Mouse (Mus musculus) limb, embryonic 13.5 days (tissue): ENCODE measurements at regions not wholly inside any gene's neighbourhood (a gene's known extent, or its start where the extent isn't known, plus 50 kb on each side); places are given as distances from the start of the nearest gene placed in this dataset.

ENCODE experiments used
- ATAC-seq: fragments of 200-750 bp; cut with Nextera tagmentation; 2 replicates; pipeline ENCODE4 v1.8.0; 2017; ENCODE audit warnings: low read depth, moderate number of reproducible peaks, moderate TSS enrichment; ENCODE audit not compliant: low FRiP score
- H3K27ac ChIP-seq: fragments of 300-500 bp; sonication (generic); 2 replicates; pipeline ENCODE4 v1.5.1; 2015; ENCODE audit warnings: inconsistent platforms, mild to moderate bottlenecking, moderate library complexity
- H3K27me3 ChIP-seq: fragments of 300-500 bp; sonication (generic); 2 replicates; pipeline ENCODE4 v1.6.1; 2015; ENCODE audit warnings: mild to moderate bottlenecking, inconsistent platforms
- H3K36me3 ChIP-seq: fragments of 300-500 bp; sonication (generic); 2 replicates; pipeline ENCODE4 v1.6.1; 2015; ENCODE audit warnings: inconsistent platforms, mild to moderate bottlenecking, moderate library complexity
- H3K4me1 ChIP-seq: fragments of 300-500 bp; sonication (generic); 2 replicates; pipeline ENCODE4 v1.6.1; 2015; ENCODE audit warnings: inconsistent platforms
- H3K4me2 ChIP-seq: fragments of 300-500 bp; sonication (generic); replicated peaks from 2 replicates; pipeline ENCODE4 v1.6.1; 2015; ENCODE audit warnings: inconsistent platforms, mild to moderate bottlenecking, moderate library complexity
- H3K4me3 ChIP-seq: fragments of 300-500 bp; sonication (generic); 2 replicates; pipeline ENCODE4 v1.5.1; 2015; ENCODE audit warnings: moderate library complexity, mild to moderate bottlenecking, inconsistent platforms
- H3K9ac ChIP-seq: fragments of 300-500 bp; sonication (generic); 2 replicates; pipeline ENCODE4 v1.6.1; 2015; ENCODE audit warnings: mild to moderate bottlenecking, inconsistent platforms
- H3K9me3 ChIP-seq: fragments of 300-500 bp; sonication (generic); 2 replicates; pipeline ENCODE4 v1.6.1; 2016; ENCODE audit warnings: inconsistent platforms
- WGBS: fragments of 180-500 bp; shearing (Covaris S2); methylation state at CpG from one replicate; pipeline ENCODE4 v1.1.7; 2015; 5-methylcytosine and 5-hydroxymethylcytosine counted together

DNA sequence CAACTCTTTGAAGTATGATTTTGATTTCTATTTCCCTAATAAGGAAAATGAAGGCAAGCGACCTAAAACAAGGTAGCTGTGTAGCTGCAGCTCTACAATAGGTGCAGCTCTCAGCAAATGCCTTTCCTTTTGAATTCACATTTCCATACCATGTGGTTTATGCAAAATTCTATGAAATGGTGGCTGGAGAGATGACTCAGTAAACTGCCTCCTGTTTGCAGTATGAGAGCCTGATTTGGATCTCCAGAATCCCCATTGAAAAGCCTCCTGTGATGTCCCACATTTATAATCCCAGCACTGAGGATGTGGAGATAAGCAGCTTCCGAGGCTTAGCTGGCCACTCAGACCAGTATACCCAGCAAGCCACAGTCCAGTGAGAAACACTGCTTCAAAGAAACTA, 59.6 kb downstream of the Npy1r start:
- Histone ChIP-seq H3K9ac (no peak overlapping the region), H3K27ac (no peak overlapping the region), H3K27me3 (no peaks in the 10 kb centered on the region), H3K9me3 (no peaks in the 10 kb centered on the region), H3K4me3 (no peak overlapping the region), H3K4me2 (no peak overlapping the region), H3K4me1 (no peaks in the 10 kb centered on the region), H3K36me3 (no peaks in the 10 kb centered on the region)
- ATAC-seq: no peak
- 85% methylated on average over 2 of the region's 2 CpGs for WGBS

DNA sequence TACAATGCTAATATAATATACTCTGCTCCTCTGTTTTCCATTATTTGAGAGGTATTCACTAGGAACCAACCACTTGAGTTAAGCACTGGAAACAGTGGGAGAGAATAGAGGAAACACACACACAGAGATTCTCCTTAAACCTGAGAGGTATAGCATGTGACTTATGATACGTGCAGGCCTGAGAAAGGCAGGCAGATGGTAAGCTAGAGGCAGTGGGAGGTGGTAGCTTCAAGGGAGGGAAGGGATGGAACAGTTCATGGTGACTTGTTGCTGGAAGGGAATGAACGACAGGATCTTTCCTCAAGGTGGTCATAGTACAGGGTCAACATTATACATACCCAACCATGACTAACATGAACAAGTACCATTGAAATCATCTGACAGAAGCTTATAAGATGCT, 60.8 kb downstream of the Npy1r start:
- H3K9me3 ChIP-seq: no peaks in the 10 kb centered on the region
- no peak for ATAC-seq
- no peaks in the 10 kb centered on the region for H3K4me1 ChIP-seq
- no peaks in the 10 kb centered on the region for H3K27me3 ChIP-seq
- no peak overlapping the region for H3K4me3 ChIP-seq
- 90% methylated on average over 2 of the region's 2 CpGs for WGBS
- no peak overlapping the region for H3K4me2 ChIP-seq
- H3K36me3 ChIP-seq: no peaks in the 10 kb centered on the region
- no peak overlapping the region for H3K27ac ChIP-seq
- no peak overlapping the region for H3K9ac ChIP-seq

DNA sequence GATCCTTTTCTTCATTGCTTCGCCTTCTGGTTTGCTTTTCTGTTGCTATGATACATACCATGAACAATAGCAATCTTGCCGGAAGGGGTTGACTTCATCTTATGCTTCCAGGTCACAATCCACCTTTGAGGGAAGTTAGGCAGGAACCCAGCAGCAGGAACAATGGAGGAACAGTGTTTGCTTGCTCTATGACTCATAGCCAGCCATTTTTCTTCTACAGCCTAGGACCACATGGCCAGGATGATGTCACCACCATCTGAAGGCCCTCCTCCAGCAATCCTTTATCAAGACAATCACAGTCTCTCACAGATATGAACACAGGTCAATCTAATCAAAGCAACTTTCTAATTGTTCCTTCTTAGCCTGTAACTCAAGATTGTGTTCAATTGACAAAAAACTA, 61.5 kb downstream of the Npy1r start:
- H3K36me3 ChIP-seq: no peaks in the 10 kb centered on the region
- no peak for ATAC-seq

DNA sequence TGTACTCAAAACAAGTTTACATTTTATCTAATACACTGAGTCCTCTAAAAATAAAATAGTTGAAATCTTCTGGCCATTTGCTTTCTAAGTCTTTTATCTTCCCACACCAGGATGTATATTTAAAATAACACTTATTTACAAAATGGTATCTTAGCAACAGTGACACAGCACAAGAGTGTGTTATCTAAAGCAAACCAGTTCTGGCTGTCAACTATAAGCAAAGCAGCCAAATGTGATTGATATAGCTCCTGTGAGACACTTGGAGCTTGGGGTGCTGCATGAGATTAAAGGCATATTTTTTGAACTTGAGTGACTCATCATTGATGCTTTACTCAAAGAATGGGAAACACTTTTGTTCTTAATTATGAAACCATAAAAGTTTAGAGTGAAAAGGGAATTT, 62.7 kb downstream of the Npy1r start:
- no peak for ATAC-seq
- Histone ChIP-seq H3K36me3 (no peaks in the 10 kb centered on the region), H3K4me1 (no peaks in the 10 kb centered on the region), H3K27me3 (no peaks in the 10 kb centered on the region), H3K4me2 (no peak overlapping the region), H3K4me3 (no peak overlapping the region), H3K9ac (no peak overlapping the region), H3K27ac (no peak overlapping the region), H3K9me3 (no peaks in the 10 kb centered on the region)

More for the DNA sequence above, 61.5 kb downstream of the Npy1r start:
- Histone ChIP-seq H3K9ac (no peak overlapping the region), H3K9me3 (no peaks in the 10 kb centered on the region), H3K27me3 (no peaks in the 10 kb centered on the region), H3K27ac (no peak overlapping the region), H3K4me1 (no peaks in the 10 kb centered on the region), H3K4me3 (no peak overlapping the region), H3K4me2 (no peak overlapping the region)
- 92% methylated on average over 2 of the region's 2 CpGs for WGBS

DNA sequence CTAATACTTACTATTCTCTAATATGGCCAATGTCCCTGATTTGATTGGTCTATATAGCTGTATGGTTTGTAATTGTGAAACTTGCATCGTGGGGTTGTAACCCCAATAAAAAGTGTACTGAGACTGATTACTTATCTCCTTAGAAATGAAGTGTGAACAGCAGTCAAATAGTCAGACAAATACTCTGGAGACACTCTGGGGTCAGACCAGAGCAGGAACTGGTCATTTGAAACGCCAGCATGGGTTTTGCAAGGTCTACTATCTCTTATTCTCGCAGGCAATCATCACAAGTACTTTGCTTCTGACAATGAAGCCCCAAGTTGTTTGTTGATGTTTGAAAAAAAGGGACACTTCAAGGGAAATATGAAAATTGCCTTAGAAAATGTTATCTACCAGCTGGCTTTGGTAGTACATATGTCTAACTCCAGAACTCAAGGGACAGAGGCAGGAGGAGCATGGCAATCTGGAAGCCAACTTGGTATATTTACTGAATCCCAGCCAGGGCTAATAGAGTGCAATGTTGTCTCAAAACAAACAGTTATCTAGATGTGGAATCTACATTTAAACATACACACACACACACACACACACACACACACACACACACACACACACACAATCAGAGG, 64.1 kb downstream of the Npy1r start:
- Histone ChIP-seq H3K36me3 (no peaks in the 10 kb centered on the region), H3K9me3 (no peaks in the 10 kb centered on the region), H3K27ac (no peak overlapping the region), H3K4me1 (0 out of 2 replicates have a peak, but pooled peaks cover 3% of the 10 kb centered on the region), H3K27me3 (no peaks in the 10 kb centered on the region), H3K9ac (no peak overlapping the region), H3K4me3 (no peak overlapping the region), H3K4me2 (no peak overlapping the region)
- WGBS: 68% methylated on average over 3 of the region's 3 CpGs
- ATAC-seq: no peak

DNA sequence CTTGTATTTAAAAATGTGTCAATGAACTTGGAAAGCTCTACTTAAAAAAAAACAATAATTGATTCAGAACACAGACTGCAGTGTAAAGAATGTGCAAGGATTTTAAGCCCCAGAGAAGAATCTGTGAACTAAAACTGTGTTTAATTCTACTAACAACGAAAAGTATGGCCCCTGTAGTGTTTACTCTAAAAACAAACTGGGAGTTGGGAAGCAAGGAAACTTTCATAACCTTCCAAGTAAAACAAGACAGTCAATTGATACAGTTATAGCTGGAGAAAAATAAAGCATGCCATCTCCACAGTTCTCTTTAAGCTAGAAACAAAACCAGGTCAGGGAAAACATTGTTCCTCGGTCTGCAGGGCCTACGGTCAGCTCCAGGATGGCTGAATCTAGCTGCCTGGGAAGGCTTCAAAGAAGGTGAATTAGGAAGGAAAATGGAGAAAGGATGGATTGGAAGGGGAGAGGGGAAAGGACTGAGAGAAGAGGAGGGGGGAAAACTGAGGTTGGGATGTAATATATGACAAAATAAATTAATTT, 68.1 kb downstream of the Npy1r start:
- ATAC-seq: no peak
- no peaks in the 10 kb centered on the region for H3K36me3 ChIP-seq
- no peaks in the 10 kb centered on the region for H3K9me3 ChIP-seq
- peaks cover 8% of the 10 kb centered on the region; the same call in 1 of the 2 replicates for H3K4me1 ChIP-seq
- H3K27me3 ChIP-seq: no peaks in the 10 kb centered on the region
- 41% methylated on average over 3 of the region's 3 CpGs for WGBS
- no peak overlapping the region for H3K27ac ChIP-seq
- no peak overlapping the region for H3K4me2 ChIP-seq
- no peak overlapping the region for H3K4me3 ChIP-seq
- H3K9ac ChIP-seq: no peak overlapping the region

DNA sequence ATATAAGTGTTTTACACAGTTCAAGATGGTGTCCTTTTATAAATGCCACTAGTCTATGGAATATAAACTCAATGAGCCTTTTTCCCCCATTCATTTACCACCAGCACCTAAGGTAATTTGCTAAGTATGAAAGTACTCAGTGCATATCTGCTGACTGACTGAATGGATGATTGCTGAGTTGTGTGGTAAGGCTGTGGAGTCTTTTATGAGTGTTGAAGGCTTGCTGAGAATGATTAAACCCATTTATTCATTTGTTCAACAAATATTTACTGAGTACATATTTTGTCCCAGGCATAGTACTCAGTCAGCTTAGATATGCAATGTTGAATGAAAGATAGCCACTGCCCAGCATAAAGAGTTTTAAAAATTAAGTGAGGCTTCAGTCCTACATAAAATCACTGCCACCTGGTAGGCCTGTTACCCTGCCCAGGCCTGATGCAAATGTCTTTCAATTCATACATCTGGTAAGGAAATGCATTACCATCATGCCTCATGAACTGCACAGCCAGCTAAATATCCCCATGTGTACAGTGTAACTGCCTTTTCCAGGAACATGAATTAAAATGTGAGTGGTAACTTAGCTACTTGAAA, 71.5 kb downstream of the Npy1r start:
- no peaks in the 10 kb centered on the region for H3K9me3 ChIP-seq
- H3K4me1 ChIP-seq: peaks cover 8% of the 10 kb centered on the region; the same call in 1 of the 2 replicates
- no peak overlapping the region for H3K9ac ChIP-seq
- H3K4me3 ChIP-seq: no peak overlapping the region
- H3K27me3 ChIP-seq: 0 out of 2 replicates have a peak, but pooled peaks cover 2% of the 10 kb centered on the region
- ATAC-seq: no peak
- no peak overlapping the region for H3K4me2 ChIP-seq
- H3K27ac ChIP-seq: no peak overlapping the region
- no peaks in the 10 kb centered on the region for H3K36me3 ChIP-seq

DNA sequence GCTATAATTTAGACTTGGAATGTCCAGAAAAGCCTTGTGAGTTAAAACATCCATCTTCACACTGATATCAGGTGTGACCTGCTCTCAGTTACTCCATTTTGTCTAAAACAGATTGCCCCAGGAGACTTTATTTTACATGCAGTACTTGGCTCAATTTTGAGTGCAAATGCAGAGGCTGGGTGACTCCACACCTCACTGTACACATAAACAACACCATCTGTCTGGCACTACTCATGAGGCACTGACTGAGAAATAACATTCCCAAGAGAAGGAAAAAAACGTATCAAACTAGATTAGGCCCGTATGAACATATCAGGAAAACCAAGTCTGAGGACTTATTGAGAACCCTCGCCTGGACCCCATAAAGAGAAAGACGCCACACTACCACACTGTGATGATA, 74.1 kb downstream of the Npy1r start:
- ATAC-seq: no peak

DNA sequence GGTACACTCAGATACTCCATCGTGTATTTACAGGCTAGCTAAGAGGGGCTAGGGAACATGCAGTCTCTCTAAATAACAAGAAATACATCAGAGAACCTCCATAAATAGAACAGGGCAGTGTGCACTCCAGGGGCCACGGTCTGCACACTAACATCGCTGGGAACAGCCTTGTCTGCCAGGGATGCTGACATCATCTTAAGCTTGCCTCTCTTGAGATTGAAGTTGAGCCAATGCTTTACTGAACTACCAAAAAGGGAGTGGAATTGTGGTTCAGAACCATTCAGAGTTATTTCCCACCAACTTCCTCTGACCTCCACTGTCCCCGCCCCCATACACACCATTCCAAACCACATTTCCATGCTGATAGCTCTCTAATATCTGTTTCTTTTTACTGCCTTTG, 75.7 kb downstream of the Npy1r start:
- Histone ChIP-seq H3K4me2 (no peak overlapping the region), H3K9ac (no peak overlapping the region), H3K4me1 (peaks cover 12% of the 10 kb centered on the region), H3K4me3 (no peak overlapping the region), H3K9me3 (no peaks in the 10 kb centered on the region), H3K36me3 (no peaks in the 10 kb centered on the region), H3K27me3 (0 out of 2 replicates have a peak, but pooled peaks cover 2% of the 10 kb centered on the region), H3K27ac (no peak overlapping the region)
- 69% methylated on average over 4 of the region's 4 CpGs for WGBS
- no peak for ATAC-seq

More for the DNA sequence above, 74.1 kb downstream of the Npy1r start:
- Histone ChIP-seq H3K9ac (no peak overlapping the region), H3K4me1 (peaks cover 4% of the 10 kb centered on the region; the same call in 1 of the 2 replicates), H3K4me3 (no peak overlapping the region), H3K4me2 (no peak overlapping the region), H3K9me3 (no peaks in the 10 kb centered on the region), H3K27ac (no peak overlapping the region), H3K36me3 (no peaks in the 10 kb centered on the region), H3K27me3 (0 out of 2 replicates have a peak, but pooled peaks cover 2% of the 10 kb centered on the region)
- 65% methylated on average over 4 of the region's 4 CpGs for WGBS

DNA sequence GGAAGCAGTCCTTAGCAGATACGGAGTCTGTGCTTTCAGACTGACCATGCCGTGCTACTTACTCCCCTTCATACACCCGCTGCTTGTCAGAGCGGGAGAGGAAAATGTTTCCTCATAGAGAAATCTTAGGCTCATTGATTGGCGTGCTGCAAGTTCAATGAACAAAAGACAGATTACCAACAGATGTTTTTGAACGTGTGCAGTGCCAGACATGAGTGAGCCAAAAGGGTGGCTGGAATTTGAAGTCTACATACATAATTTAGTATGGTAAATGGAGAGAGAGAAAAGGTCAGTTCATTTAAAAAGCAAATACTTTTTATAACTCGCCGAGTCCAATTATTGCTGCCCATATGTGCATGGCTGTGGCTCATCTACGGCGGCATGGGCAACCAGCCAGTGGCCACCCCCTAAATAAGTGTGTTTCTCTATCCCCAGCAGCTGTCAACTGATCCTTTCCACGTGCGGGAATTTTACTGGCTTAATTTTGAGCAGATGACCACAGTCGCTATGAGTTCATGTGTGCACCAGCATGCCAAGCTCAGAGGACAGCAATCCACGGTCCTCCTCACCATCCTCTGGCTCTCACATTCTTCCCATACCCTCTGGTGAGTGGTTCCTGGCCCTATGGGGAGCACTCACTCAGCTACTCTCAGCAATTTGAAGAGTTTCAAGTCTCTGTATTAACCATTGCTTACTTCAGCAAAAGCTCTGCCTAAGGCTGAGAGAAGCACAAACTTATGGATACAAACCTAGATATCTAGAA, 80.3 kb downstream of the Npy1r start:
- Histone ChIP-seq H3K4me3 (0 out of 2 replicates have a peak overlapping the region, but pooled peaks have one; percentile 2), H3K27me3 (0 out of 2 replicates have a peak, but pooled peaks cover 3% of the 10 kb centered on the region), H3K36me3 (no peaks in the 10 kb centered on the region), H3K9me3 (no peaks in the 10 kb centered on the region), H3K4me2 (peak overlapping the region; percentile 43), H3K9ac (no peak overlapping the region), H3K4me1 (peaks cover 10% of the 10 kb centered on the region), H3K27ac (peak overlapping the region; percentile 44; the same call in 1 of the 2 replicates)
- 17% methylated on average over 14 of the region's 14 CpGs for WGBS
- ATAC-seq: peak; percentile 91

DNA sequence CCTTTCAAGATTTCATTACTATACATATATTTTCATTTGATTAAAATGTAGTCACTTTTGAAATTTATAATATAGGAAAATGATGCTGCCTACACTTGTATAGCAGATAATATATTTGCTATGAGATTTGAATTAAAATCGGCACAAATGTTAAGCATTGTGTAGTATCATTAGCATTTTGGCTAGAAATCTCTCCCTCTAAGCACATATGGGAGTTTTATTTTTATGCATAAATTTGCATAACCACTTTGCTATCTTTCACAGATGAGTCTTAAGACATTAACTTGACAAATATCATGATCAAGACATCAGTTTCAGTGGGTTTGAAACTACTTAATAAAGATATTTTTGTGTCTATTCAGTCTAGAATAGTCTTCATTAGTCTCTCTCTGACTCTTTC, 80.4 kb upstream of the Naf1 start:
- H3K36me3 ChIP-seq: no peaks in the 10 kb centered on the region
- no peak for ATAC-seq
- H3K9me3 ChIP-seq: no peaks in the 10 kb centered on the region
- H3K9ac ChIP-seq: no peak overlapping the region
- peaks cover 10% of the 10 kb centered on the region for H3K4me1 ChIP-seq
- H3K27ac ChIP-seq: no peak overlapping the region
- 90% methylated on average over 1 of the region's 1 CpGs for WGBS
- no peak overlapping the region for H3K4me3 ChIP-seq
- no peak overlapping the region for H3K4me2 ChIP-seq
- H3K27me3 ChIP-seq: 0 out of 2 replicates have a peak, but pooled peaks cover 3% of the 10 kb centered on the region

DNA sequence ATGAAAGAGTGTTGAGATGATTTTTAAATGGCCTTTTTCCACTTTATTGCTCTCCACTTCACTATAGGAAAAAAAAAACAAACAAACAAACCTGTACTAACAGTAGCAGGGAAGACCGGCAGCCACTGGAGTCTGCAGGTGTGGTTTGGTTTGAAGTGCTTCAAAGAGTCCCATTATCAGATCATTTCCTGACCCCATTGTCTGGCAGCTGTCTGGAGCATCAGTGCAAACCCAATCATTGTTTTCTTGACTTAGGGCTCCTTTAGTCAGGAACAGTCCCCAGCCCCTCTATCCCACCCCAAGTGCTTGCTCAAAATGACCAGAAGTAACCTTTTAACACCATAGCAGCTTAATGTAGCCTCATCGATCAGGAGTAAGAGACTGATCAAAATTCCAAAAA, 77.4 kb upstream of the Naf1 start:
- Histone ChIP-seq H3K4me3 (no peak overlapping the region), H3K36me3 (no peaks in the 10 kb centered on the region), H3K9ac (no peak overlapping the region), H3K4me2 (no peak overlapping the region), H3K4me1 (0 out of 2 replicates have a peak, but pooled peaks cover 3% of the 10 kb centered on the region), H3K27me3 (0 out of 2 replicates have a peak, but pooled peaks cover 3% of the 10 kb centered on the region), H3K9me3 (no peaks in the 10 kb centered on the region), H3K27ac (no peak overlapping the region)
- ATAC-seq: no peak
- WGBS: 66% methylated on average over 2 of the region's 2 CpGs
